Mouse (Mus musculus) lung, postnatal 25 days (tissue): Measurements from ENCODE around the gene Hsd3b7.

Experiments
- DNase-seq: peaks from one replicate; pipeline ENCODE4 v3.0.0; 2022; ENCODE audit warnings: low spot score

Hsd3b7 gene

GRCm38 (mm10) chr7:127776426-127776825 lies 24.0 kb upstream of the Hsd3b7 start, which contains the start of gene Setd1a:
Gene Setd1a, plus strand, starts transcription at chr7:127776670.
- peak; percentile 88 for DNase-seq

- peak; percentile 97 for DNase-seq
These were observed 23.4 kb upstream of the Hsd3b7 start for GRCm38 (mm10) chr7:127776878-127777473.

GRCm38 (mm10) chr7:127777474-127778266 lies 22.7 kb upstream of the Hsd3b7 start:
- peak; percentile 16 for DNase-seq

GRCm38 (mm10) chr7:127778350-127778749 lies 22.1 kb upstream of the Hsd3b7 start:
- no peak for DNase-seq

GRCm38 (mm10) chr7:127785308-127785707 lies 15.1 kb upstream of the Hsd3b7 start, which contains the start of gene Gm49388:
Gene Gm49388, plus strand, starts transcription at chr7:127785608.
- no peak for DNase-seq

GRCm38 (mm10) chr7:127797076-127797845 lies 3.1 kb upstream of the Hsd3b7 start:
- no peak for DNase-seq

- no peak for DNase-seq
These were observed 1.8 kb upstream of the Hsd3b7 start for GRCm38 (mm10) chr7:127798591-127798990.

GRCm38 (mm10) chr7:127799211-127799610 lies 1.2 kb upstream of the Hsd3b7 start:
- DNase-seq: no peak

GRCm38 (mm10) chr7:127799738-127800137 lies 666 bp upstream of the Hsd3b7 start:
- DNase-seq: no peak

GRCm38 (mm10) chr7:127801010-127801621 lies 712 bp downstream of the Hsd3b7 start:
- DNase-seq: no peak

GRCm38 (mm10) chr7:127802313-127802712 lies 1.9 kb downstream of the Hsd3b7 start:
- no peak for DNase-seq

- DNase-seq: no peak
These were observed 8.4 kb downstream of the Hsd3b7 start for GRCm38 (mm10) chr7:127808821-127809220.

GRCm38 (mm10) chr7:127809846-127810245 lies 9.4 kb downstream of the Hsd3b7 start:
- no peak for DNase-seq

GRCm38 (mm10) chr7:127810650-127811049 lies 10.2 kb downstream of the Hsd3b7 start:
- DNase-seq: no peak

- no peak for DNase-seq
These were observed 10.8 kb downstream of the Hsd3b7 start for GRCm38 (mm10) chr7:127811240-127811639.

GRCm38 (mm10) chr7:127812292-127812691 lies 11.9 kb downstream of the Hsd3b7 start:
- DNase-seq: no peak

GRCm38 (mm10) chr7:127813821-127814220 lies 13.4 kb downstream of the Hsd3b7 start:
- DNase-seq: no peak

GRCm38 (mm10) chr7:127814241-127814921 lies 14.0 kb downstream of the Hsd3b7 start:
- DNase-seq: peak; percentile 41

GRCm38 (mm10) chr7:127815116-127815665 lies 14.8 kb downstream of the Hsd3b7 start:
- no peak for DNase-seq

GRCm38 (mm10) chr7:127815954-127816821 lies 15.8 kb downstream of the Hsd3b7 start:
- peak; percentile 66 for DNase-seq
